Mouse (Mus musculus) E14TG2a.4 (cell line): ENCODE data around the gene Rdh14.

Experiments used
- CTCF ChIP-seq: conservative IDR thresholded peaks from 2 replicates; pipeline ENCODE4 v1.5.1; 2014; ENCODE audit warnings: low read length
- POU5F1 ChIP-seq: IDR thresholded peaks from 2 replicates; pipeline ENCODE4 v1.6.1; 2014; ENCODE audit warnings: low read length, borderline replicate concordance

DNA sequence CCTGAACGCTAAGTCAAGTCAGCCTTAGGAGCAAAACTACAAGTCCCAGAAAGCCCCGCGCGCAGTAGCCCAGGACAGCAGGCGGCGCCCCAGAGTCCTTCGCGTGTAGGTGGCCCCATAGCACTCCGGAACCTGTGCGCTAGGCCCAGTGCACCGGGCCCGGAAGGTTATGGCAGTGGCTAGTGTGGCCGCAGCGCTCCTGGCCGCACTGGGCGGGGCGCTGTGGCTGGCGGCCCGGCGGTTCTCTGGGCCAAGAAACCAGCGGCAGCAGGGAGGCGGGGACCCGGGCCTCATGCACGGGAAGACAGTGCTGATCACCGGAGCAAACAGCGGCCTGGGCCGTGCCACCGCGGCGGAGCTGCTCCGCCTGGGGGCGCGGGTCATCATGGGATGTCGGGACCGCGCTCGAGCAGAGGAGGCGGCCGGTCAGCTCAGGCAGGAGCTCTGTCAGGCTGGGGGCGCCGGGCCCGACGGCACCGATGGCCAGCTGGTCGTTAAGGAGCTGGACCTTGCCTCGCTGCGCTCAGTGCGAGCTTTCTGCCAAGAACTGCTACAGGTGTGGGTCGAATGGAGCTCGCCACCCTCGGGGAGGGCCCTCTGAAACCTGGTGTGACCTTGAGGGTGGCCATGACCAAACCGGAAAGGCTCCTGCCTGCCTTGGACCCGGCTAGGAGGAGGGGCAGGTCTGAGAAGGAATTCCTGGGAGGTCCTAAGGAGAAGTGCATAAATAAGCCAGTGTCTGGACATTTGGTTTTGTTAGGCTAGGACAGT, at the start of gene Rdh14:
- peak; percentile 27 for TF ChIP-seq CTCF
- no peak for TF ChIP-seq POU5F1
